Mouse (Mus musculus): ENCODE data around the gene Zfp207. TPM values are rescaled to one million over a fixed set of nuclear protein-coding genes. Genes with fewer than 3 reads are reported as not detected.
"Not testable (repeated sequence)": the region's sequence is repeated elsewhere in the genome, so short reads cannot be mapped to it uniquely, and the experiment has no call there.

The Zfp207 gene
- polyA plus RNA-seq, 1 experiment from 2014 or later: 211 TPM

- H3K27ac ChIP-seq (ENCODE audit: low read depth, low read length): peak within 1 kb of the TSS; percentile 92
- peak; percentile 91 for ATAC-seq (ENCODE audit: low read depth)
- WGBS: 1% methylated on average over 43 of the region's 43 CpGs
Measured at GRCm38 (mm10) chr11:80377712-80378451, 5.2 kb upstream of the Zfp207 start, which contains the start of gene 5730455P16Rik. Gene 5730455P16Rik (minus strand): TSS chr11:80378034.

DNA sequence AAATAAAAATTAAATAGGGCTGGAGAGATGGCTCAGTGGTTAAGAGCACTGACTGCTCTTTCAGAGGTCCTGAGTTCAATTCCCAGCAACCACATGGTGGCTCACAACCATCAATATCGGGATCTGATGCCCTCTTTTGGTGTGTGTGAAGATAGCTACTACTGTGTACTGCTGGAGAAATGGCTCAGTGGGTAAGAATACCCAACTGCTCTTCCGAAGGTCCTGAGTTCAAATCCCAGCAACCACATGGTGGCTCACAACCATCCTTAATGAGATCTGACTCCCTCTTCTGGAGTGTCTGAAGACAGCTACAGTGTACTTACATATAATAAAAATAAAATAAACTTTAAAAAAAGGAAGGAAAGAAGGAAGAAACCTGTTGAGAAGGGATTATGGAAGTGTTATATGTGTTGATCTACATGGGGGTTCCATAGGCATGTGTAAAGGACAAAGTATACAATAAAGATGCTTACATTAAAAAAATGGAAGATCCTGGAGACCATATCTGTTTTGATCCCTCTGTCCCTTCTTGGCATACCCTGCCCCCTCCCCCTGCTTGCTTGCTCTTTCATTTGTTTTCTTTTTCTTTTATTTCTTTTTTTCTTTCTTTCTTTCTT, 4.5 kb upstream of the Zfp207 start:
- ATAC-seq (ENCODE audit: low read depth): not testable (repeated sequence)
- WGBS: 58% methylated on average over 2 of the region's 2 CpGs

More at GRCm38 (mm10) chr11:80377712-80378451, 5.2 kb upstream of the Zfp207 start, which contains the start of gene 5730455P16Rik:
- Histone ChIP-seq H3K4me3 (ENCODE audit: low read depth, low read length) (peak within 1 kb of the TSS; percentile 82), H3K9ac (replicated peaks; ENCODE audit: low read depth, low read length) (peak within 1 kb of the TSS; percentile 94), H3K36me3 (ENCODE audit: control insufficient read depth, insufficient read depth, low read length) (no peaks in the 10 kb centered on the region), H3K9me3 (ENCODE audit: control insufficient read depth, low read length) (no peaks in the 10 kb centered on the region), H3K27me3 (ENCODE audit: control insufficient read depth, insufficient read depth, low read length) (no peaks in the 10 kb centered on the region), H3K4me1 (ENCODE audit: control insufficient read depth, insufficient read depth, low read length) (peaks cover 10% of the 10 kb centered on the region; the same call in 1 of the 2 replicates), H3K4me2 (ENCODE audit: low read depth, low read length) (peak within 1 kb of the TSS; percentile 60)

DNA sequence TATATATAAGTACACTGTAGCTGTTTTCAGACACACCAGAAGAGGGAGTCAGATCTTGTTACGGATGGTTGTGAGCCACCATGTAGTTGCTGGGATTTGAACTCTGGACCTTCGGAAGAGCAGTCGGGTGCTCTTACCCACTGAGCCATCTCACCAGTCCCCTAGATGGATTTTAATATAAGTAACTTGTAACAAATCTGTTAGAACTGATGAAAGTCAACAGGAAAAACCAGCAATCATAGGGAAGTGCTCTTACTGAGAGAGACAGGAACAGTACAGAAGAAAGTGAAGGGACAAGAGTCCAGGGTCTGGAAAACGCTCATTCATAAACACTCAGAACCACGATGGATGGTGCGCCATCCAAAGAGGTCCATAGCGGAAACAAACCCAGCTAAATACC, 3.9 kb upstream of the Zfp207 start:
- H3K27me3 ChIP-seq (ENCODE audit: control insufficient read depth, insufficient read depth, low read length); H3K4me2 ChIP-seq (ENCODE audit: low read depth, low read length); H3K9ac ChIP-seq (replicated peaks; ENCODE audit: low read depth, low read length); H3K4me3 ChIP-seq (ENCODE audit: low read depth, low read length); ATAC-seq (ENCODE audit: low read depth); H3K4me1 ChIP-seq (ENCODE audit: control insufficient read depth, insufficient read depth, low read length); H3K9me3 ChIP-seq (ENCODE audit: control insufficient read depth, low read length); H3K36me3 ChIP-seq (ENCODE audit: control insufficient read depth, insufficient read depth, low read length); H3K27ac ChIP-seq (ENCODE audit: low read depth, low read length): not testable (repeated sequence)
- WGBS: 98% methylated on average over 7 of the region's 7 CpGs

More for the DNA sequence above, 4.5 kb upstream of the Zfp207 start:
- H3K27ac ChIP-seq (ENCODE audit: low read depth, low read length): peak overlapping the region; percentile 92; the same call in 1 of the 2 replicates
- peak overlapping the region; percentile 82 for H3K4me3 ChIP-seq (ENCODE audit: low read depth, low read length)
- H3K27me3 ChIP-seq (ENCODE audit: control insufficient read depth, insufficient read depth, low read length); H3K4me1 ChIP-seq (ENCODE audit: control insufficient read depth, insufficient read depth, low read length); H3K36me3 ChIP-seq (ENCODE audit: control insufficient read depth, insufficient read depth, low read length); H3K9me3 ChIP-seq (ENCODE audit: control insufficient read depth, low read length): not testable (repeated sequence)
- peak overlapping the region; percentile 94; the same call in 1 of the 2 replicates for H3K9ac ChIP-seq (replicated peaks; ENCODE audit: low read depth, low read length)
- H3K4me2 ChIP-seq (ENCODE audit: low read depth, low read length): peak overlapping the region; percentile 60

- no peaks in the 10 kb centered on the region for H3K9me3 ChIP-seq (ENCODE audit: control insufficient read depth, low read length)
- peak overlapping the region; percentile 87 for H3K27ac ChIP-seq (ENCODE audit: low read depth, low read length)
- ATAC-seq (ENCODE audit: low read depth): peak; percentile 12; the same call in 1 of the 2 replicates
- peak overlapping the region; percentile 55 for H3K9ac ChIP-seq (replicated peaks; ENCODE audit: low read depth, low read length)
- WGBS: 6% methylated on average over 12 of the region's 12 CpGs
- H3K27me3 ChIP-seq (ENCODE audit: control insufficient read depth, insufficient read depth, low read length): no peaks in the 10 kb centered on the region
- peak overlapping the region; percentile 86 for H3K4me3 ChIP-seq (ENCODE audit: low read depth, low read length)
- H3K36me3 ChIP-seq (ENCODE audit: control insufficient read depth, insufficient read depth, low read length): peaks cover 6% of the 10 kb centered on the region; the same call in 1 of the 2 replicates
- peaks cover 23% of the 10 kb centered on the region for H3K4me1 ChIP-seq (ENCODE audit: control insufficient read depth, insufficient read depth, low read length)
- H3K4me2 ChIP-seq (ENCODE audit: low read depth, low read length): peak overlapping the region; percentile 60
Measured at GRCm38 (mm10) chr11:80382626-80383018, 457 bp upstream of the Zfp207 start.

DNA sequence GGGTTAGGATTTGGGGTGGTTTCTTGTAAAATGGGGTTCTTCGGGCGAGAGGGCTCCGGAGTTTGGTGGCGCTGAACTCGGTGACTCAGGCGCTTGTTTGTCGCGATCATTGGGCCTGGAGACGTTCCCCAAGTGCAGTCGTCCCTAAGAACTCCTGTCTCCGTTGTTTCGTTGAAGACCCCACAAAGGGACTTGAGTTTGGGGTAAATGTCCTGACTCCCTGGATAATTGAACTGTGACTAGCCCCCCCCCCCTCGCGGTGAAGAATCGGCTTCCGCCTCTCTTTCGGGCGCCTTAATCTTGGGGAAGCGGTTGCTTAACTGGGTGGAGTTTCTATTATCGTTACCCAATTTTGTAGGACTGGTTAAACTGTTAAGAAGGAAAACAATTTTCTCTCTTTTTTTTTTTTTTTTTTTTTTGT, 557 bp downstream of the Zfp207 start:
- Histone ChIP-seq H3K27me3 (ENCODE audit: control insufficient read depth, insufficient read depth, low read length) (no peaks in the 10 kb centered on the region), H3K4me3 (ENCODE audit: low read depth, low read length) (peak overlapping the region; percentile 86), H3K36me3 (ENCODE audit: control insufficient read depth, insufficient read depth, low read length) (peaks cover 10% of the 10 kb centered on the region), H3K4me2 (ENCODE audit: low read depth, low read length) (peak overlapping the region; percentile 21; the same call in 1 of the 2 replicates), H3K9ac (replicated peaks; ENCODE audit: low read depth, low read length) (peak overlapping the region; percentile 93), H3K4me1 (ENCODE audit: control insufficient read depth, insufficient read depth, low read length) (peaks cover 23% of the 10 kb centered on the region), H3K9me3 (ENCODE audit: control insufficient read depth, low read length) (no peaks in the 10 kb centered on the region), H3K27ac (ENCODE audit: low read depth, low read length) (peak overlapping the region; percentile 87)
- peak; percentile 15; the same call in 1 of the 2 replicates for ATAC-seq (ENCODE audit: low read depth)
- under 1% methylated on average over 20 of the region's 20 CpGs for WGBS

GRCm38 (mm10) chr11:80384461-80384860, 1.4 kb downstream of the Zfp207 start:
- Histone ChIP-seq H3K4me2 (ENCODE audit: low read depth, low read length) (peak overlapping the region; percentile 98), H3K9ac (replicated peaks; ENCODE audit: low read depth, low read length) (peak overlapping the region; percentile 52), H3K27me3 (ENCODE audit: control insufficient read depth, insufficient read depth, low read length) (no peaks in the 10 kb centered on the region), H3K9me3 (ENCODE audit: control insufficient read depth, low read length) (no peaks in the 10 kb centered on the region), H3K36me3 (ENCODE audit: control insufficient read depth, insufficient read depth, low read length) (peaks cover 16% of the 10 kb centered on the region), H3K27ac (ENCODE audit: low read depth, low read length) (no peak overlapping the region), H3K4me3 (ENCODE audit: low read depth, low read length) (peak overlapping the region; percentile 86), H3K4me1 (ENCODE audit: control insufficient read depth, insufficient read depth, low read length) (peaks cover 23% of the 10 kb centered on the region)
- ATAC-seq (ENCODE audit: low read depth): no peak

DNA sequence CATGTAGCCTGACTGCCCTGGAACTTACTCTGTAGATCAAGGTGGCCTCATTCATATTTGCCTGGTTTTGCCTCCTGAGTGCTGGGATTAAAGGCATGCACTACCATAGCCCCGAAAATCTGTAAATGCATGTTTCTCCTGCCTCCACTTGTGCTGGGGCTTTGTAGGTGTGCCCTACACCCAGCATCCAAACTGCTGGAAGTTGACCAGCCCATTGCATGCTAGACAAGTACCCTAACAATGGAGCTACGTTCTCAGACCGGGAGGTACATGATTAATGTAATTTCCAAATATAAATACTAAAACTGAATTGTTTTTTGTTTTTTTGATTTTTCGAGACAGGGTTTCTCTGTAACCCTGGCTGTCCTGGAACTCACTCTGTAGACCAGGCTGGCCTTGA, 2.0 kb downstream of the Zfp207 start:
- Histone ChIP-seq H3K36me3 (ENCODE audit: control insufficient read depth, insufficient read depth, low read length) (peaks cover 16% of the 10 kb centered on the region), H3K4me2 (ENCODE audit: low read depth, low read length) (peak overlapping the region; percentile 98), H3K9me3 (ENCODE audit: control insufficient read depth, low read length) (no peaks in the 10 kb centered on the region), H3K4me3 (ENCODE audit: low read depth, low read length) (peak overlapping the region; percentile 86), H3K27me3 (ENCODE audit: control insufficient read depth, insufficient read depth, low read length) (no peaks in the 10 kb centered on the region), H3K9ac (replicated peaks; ENCODE audit: low read depth, low read length) (peak overlapping the region; percentile 52), H3K27ac (ENCODE audit: low read depth, low read length) (no peak overlapping the region), H3K4me1 (ENCODE audit: control insufficient read depth, insufficient read depth, low read length) (peaks cover 23% of the 10 kb centered on the region)
- no peak for ATAC-seq (ENCODE audit: low read depth)
- 62% methylated on average over 4 of the region's 4 CpGs for WGBS

DNA sequence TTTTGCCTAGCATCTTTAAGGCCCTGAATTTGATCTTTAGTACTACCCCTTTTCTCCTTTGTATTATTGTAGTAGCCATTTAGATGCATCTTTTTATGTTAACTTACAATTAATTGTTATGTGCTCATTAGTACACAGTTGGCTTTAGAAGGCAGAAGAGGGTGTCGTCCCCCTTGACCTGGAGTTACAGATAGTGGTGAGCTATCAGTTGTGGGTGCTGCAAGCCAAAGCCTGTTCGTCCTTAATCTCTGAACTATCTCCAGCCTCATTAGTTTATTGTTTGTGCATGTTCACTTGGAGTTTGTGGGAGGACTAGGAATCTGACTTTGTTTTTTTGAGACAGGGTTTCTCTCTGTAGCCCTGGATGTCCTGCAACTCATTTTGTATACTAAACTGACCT, 3.7 kb downstream of the Zfp207 start:
- H3K27me3 ChIP-seq (ENCODE audit: control insufficient read depth, insufficient read depth, low read length): no peaks in the 10 kb centered on the region
- no peak overlapping the region for H3K9ac ChIP-seq (replicated peaks; ENCODE audit: low read depth, low read length)
- H3K4me1 ChIP-seq (ENCODE audit: control insufficient read depth, insufficient read depth, low read length): peaks cover 23% of the 10 kb centered on the region
- H3K4me3 ChIP-seq (ENCODE audit: low read depth, low read length): no peak overlapping the region
- no peak overlapping the region for H3K27ac ChIP-seq (ENCODE audit: low read depth, low read length)
- peak overlapping the region; percentile 98 for H3K4me2 ChIP-seq (ENCODE audit: low read depth, low read length)
- H3K36me3 ChIP-seq (ENCODE audit: control insufficient read depth, insufficient read depth, low read length): peaks cover 25% of the 10 kb centered on the region
- no peaks in the 10 kb centered on the region for H3K9me3 ChIP-seq (ENCODE audit: control insufficient read depth, low read length)
- ATAC-seq (ENCODE audit: low read depth): no peak
- 83% methylated on average over 2 of the region's 2 CpGs for WGBS

- H3K4me2 ChIP-seq (ENCODE audit: low read depth, low read length): no peak overlapping the region
- H3K27me3 ChIP-seq (ENCODE audit: control insufficient read depth, insufficient read depth, low read length): no peaks in the 10 kb centered on the region
- H3K27ac ChIP-seq (ENCODE audit: low read depth, low read length): no peak overlapping the region
- no peak for ATAC-seq (ENCODE audit: low read depth)
- no peak overlapping the region for H3K9ac ChIP-seq (replicated peaks; ENCODE audit: low read depth, low read length)
- no peak overlapping the region for H3K4me3 ChIP-seq (ENCODE audit: low read depth, low read length)
- no peaks in the 10 kb centered on the region for H3K9me3 ChIP-seq (ENCODE audit: control insufficient read depth, low read length)
- H3K4me1 ChIP-seq (ENCODE audit: control insufficient read depth, insufficient read depth, low read length): peaks cover 19% of the 10 kb centered on the region
- 90% methylated on average over 1 of the region's 1 CpGs for WGBS
- peaks cover 44% of the 10 kb centered on the region for H3K36me3 ChIP-seq (ENCODE audit: control insufficient read depth, insufficient read depth, low read length)
Measured at GRCm38 (mm10) chr11:80389885-80390284, 6.8 kb downstream of the Zfp207 start.

All from neural tube, embryonic 14.5 days (tissue).